Mouse (Mus musculus) thymus, postnatal 25 days (tissue): ENCODE results near the gene Zmynd10.

Experiments used
- DNase-seq: peaks from one replicate; pipeline ENCODE4 v3.0.0; 2022

Gene Zmynd10

GRCm38 (mm10) chr9:107547026-107547425 is at the start of gene Zmynd10:
Gene Zmynd10, plus strand, starts transcription at chr9:107547298.
- DNase-seq, result peak; percentile 90

GRCm38 (mm10) chr9:107500708-107501286 is 46.3 kb upstream of the Zmynd10 start:
- DNase-seq, result no peak

DNA sequence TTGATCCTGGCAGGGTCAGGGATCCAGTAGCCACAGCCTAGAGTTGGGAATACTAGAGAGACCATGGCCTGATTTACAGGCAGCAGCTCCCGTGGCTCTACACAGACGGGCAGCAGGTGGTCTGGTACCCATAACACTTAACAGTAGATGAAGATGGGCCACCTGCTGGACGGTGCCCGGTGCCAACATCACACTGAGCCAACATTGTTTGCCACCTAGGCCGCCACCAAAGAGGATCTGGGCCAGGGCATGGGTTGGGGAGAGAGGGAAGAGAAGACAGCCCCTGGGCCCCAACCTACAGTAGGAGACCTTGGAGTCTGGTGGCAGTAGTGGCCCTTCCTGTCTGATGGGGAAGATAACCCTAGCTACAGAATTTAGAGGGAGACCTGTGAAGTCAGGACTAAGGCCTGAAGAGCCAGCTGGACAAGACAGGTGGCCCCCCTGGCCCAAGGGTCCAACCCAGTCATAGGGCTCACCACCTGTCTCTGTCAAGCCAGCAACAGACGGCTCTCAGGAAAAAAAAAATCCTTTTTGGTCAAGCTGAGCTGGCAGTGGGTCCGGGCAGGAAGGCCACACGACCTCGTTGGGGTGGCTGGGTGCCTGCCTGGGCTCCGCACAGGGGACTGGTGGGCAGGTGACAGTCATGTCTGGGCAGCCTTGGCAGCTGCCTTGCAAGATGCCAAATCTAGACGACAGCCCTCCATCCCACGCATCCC is 44.8 kb upstream of the Zmynd10 start:
- DNase-seq, result no peak

GRCm38 (mm10) chr9:107504662-107505537 is 42.2 kb upstream of the Zmynd10 start:
- no peak for DNase-seq

GRCm38 (mm10) chr9:107508266-107508665 is 38.8 kb upstream of the Zmynd10 start:
- no peak for DNase-seq

- DNase-seq, result no peak
Observed at GRCm38 (mm10) chr9:107510384-107511100, 36.6 kb upstream of the Zmynd10 start.

DNA sequence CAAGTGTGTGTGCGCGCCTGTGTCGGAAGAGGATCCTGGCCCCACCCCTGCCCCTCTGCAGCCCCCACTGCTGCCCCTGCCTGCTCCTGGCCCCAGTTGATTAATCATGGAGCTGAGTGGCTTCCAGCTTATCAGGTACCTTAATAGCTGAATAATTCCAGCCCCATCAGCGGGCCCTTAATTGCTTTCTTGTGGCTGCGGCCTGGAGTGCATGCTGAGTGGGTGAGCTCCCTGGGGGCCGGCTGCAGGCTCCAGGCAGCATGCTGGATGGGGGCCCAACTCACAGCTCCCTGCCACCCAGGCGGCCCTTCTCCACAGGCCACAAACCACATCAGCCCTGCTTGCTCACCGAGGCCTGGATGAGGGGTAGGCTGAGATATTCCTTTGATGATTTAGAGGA is 35.7 kb upstream of the Zmynd10 start:
- no peak for DNase-seq

- DNase-seq, result no peak
Observed at GRCm38 (mm10) chr9:107512326-107512725, 34.8 kb upstream of the Zmynd10 start.

DNA sequence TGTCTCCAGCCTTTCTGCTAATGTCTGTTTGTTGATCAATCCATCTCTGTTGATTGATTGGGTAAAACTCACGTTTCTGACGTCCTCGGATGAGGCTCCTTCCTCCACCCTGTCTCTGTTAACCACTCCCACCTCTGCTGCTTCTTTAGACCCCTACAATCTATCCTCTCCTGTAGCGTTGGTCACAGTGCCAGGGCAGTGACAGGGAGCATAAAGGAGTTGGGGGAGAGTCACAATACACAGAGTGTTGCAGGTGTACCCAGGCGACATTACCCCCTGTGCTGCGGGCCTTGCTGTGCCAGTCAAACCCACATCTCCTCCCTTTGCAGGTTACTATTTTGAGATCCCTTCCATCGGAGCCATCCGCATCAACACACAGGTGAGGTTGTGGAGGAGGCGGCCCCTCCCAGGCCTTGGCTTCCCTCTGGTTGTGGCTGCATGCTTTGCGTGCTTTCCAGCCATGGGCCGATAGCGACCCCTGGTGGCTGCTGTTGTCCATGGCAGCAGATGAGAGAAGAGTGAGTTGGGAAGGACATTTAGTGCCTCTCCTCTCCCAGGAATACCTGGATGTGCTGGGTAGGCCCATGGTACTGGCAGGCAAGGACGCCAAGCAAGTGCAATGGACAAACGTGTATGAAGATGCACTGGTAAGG is 32.7 kb upstream of the Zmynd10 start:
- peak; percentile 81 for DNase-seq

- no peak for DNase-seq
Observed at GRCm38 (mm10) chr9:107520331-107520730, 26.8 kb upstream of the Zmynd10 start.

- DNase-seq, result peak; percentile 66
Observed at GRCm38 (mm10) chr9:107521190-107521589, 25.9 kb upstream of the Zmynd10 start.

DNA sequence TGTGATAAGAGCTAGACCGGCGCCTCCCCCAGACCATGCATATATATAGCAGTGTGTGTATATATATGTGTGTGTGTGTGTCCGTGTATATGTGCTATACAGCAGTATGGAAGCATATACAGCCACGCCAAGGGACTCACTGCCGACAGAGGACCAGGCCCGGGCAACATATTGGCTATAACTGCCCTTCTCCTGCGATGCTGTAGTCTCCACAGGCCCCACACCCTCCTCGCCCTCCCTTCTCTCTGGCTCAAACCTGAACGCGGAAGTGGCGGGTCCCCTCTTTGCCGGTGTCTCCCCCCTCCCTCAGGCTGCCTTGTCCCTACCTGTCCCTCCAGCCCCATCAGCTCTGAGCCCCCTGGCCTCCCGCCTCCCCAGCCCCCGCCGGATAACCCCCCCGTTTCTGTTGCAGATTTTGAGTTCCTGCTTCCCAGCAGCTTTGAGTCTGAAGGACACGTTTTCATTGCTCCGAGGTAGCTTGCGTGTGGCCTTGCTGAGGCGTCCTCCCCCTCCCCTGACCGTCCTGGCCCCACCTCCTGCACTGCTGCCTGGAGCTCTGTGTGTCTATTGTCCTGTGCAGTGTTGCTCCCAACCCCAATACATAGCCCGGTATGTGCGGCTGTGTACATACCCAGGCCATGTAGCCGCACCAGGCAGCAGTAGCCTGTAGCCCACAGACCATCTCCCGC is 25.2 kb upstream of the Zmynd10 start:
- DNase-seq, result peak; percentile 65

DNA sequence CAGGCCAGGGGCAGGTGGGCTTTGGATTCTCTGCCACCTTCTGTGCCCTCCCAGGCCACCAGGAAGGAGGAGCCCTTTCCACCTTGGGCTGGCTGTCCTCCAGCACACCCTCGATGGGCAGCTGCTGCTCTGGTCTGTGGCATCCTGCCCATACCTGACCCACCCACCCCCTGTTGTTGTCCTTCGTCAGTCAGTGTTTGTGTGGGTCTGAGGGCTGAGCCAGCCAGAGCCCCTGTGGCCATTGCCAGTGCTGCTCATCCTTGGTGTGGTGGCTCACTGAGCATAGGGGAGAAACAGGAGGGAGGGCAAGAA is 24.7 kb upstream of the Zmynd10 start:
- no peak for DNase-seq

DNA sequence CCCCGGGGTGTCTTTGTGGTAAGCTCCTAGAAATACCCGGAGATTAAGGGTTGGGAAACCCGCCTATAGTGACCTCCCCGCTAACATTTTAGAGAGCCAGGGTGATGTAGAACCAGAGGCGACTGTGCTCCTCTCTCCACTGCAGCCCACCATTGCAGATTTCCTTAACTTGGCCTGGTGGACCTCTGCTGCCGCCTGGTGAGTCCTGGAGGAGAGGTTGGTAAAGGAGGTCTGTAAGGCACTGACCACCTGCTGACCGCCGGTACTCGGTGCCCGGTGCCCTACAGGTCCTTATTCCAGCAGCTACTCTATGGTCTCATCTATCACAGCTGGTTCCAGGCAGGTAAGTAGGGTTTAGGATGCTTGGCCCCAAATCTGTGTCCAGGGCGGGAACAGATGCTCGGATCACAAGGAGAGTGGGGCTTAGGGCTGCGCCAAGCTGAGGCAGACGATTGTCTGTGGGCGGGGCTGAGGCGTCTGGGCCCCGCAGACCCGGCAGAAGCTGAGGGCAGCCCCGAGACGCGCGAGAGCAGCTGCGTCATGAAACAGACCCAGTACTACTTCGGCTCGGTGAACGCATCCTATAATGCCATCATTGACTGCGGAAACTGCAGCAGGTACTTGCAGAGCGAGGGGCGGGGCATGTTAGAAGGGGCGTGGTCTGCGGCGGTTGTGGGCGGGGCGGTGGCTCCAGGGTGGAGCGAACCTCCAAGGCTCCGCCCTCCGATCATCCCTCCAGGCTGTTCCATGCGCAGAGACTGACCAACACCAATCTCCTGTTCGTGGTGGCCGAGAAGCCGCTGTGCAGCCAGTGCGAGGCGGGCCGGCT is 20.7 kb upstream of the Zmynd10 start:
- DNase-seq, result peak; percentile 86

- peak; percentile 90 for DNase-seq
Observed at GRCm38 (mm10) chr9:107533791-107534407, 13.2 kb upstream of the Zmynd10 start, which contains the start of gene Tmem115. Gene Tmem115, plus strand, starts transcription at chr9:107533945.

- DNase-seq, result no peak
Observed at GRCm38 (mm10) chr9:107534408-107535202, 12.5 kb upstream of the Zmynd10 start.

- DNase-seq, result no peak
Observed at GRCm38 (mm10) chr9:107538231-107538630, 8.9 kb upstream of the Zmynd10 start.

- no peak for DNase-seq
Observed at GRCm38 (mm10) chr9:107538711-107539110, 8.4 kb upstream of the Zmynd10 start.

- DNase-seq, result no peak
Observed at GRCm38 (mm10) chr9:107539940-107540339, 7.2 kb upstream of the Zmynd10 start.

GRCm38 (mm10) chr9:107540420-107540819 is 6.7 kb upstream of the Zmynd10 start:
- DNase-seq, result no peak
